Mouse (Mus musculus): ENCODE measurements around the gene H2-T23. TPM values are rescaled to one million over a fixed set of nuclear protein-coding genes. Genes with fewer than 3 reads are reported as not detected.
A peak's percentile ranks its signal among the peaks of the same experiment; 100 is the strongest.
"Not testable (repeated sequence)": the region's sequence is repeated elsewhere in the genome, so short reads cannot be mapped to it uniquely, and the experiment has no call there.

H2-T23 gene
- polyA plus RNA-seq (2011; ENCODE audit: insufficient read depth, insufficient read length, low read depth, missing spikeins): 0.46 and 1.1 TPM in 2 replicates

GRCm38 (mm10) chr17:36032351-36032875 is at the start of gene H2-T23:
Gene H2-T23, minus strand, starts transcription at chr17:36032855.
- not testable (repeated sequence) for H3K27me3 ChIP-seq (ENCODE audit: control insufficient read depth, insufficient read depth, low read length, poor library complexity, severe bottlenecking); H3K9me3 ChIP-seq (replicated peaks; ENCODE audit: control insufficient read depth, insufficient read depth, low read length, poor library complexity, severe bottlenecking); H3K36me3 ChIP-seq (ENCODE audit: control insufficient read depth, insufficient read depth, low read length, poor library complexity, severe bottlenecking); H3K9ac ChIP-seq (ENCODE audit: low read depth, poor library complexity, severe bottlenecking); H3K27ac ChIP-seq (ENCODE audit: insufficient read depth, low read length); H3K4me1 ChIP-seq (ENCODE audit: control insufficient read depth, insufficient read depth, low read length)
- peak within 1 kb of the TSS; percentile 42 for H3K4me3 ChIP-seq (ENCODE audit: low read depth, low read length)

- not testable (repeated sequence) for H3K9ac ChIP-seq (ENCODE audit: low read depth, poor library complexity, severe bottlenecking); H3K4me1 ChIP-seq (ENCODE audit: control insufficient read depth, insufficient read depth, low read length); H3K4me3 ChIP-seq (ENCODE audit: low read depth, low read length); H3K27ac ChIP-seq (ENCODE audit: insufficient read depth, low read length); H3K9me3 ChIP-seq (replicated peaks; ENCODE audit: control insufficient read depth, insufficient read depth, low read length, poor library complexity, severe bottlenecking); H3K27me3 ChIP-seq (ENCODE audit: control insufficient read depth, insufficient read depth, low read length, poor library complexity, severe bottlenecking); H3K36me3 ChIP-seq (ENCODE audit: control insufficient read depth, insufficient read depth, low read length, poor library complexity, severe bottlenecking)
Measured at GRCm38 (mm10) chr17:36081901-36082300, 49.2 kb upstream of the H2-T23 start.

- Histone ChIP-seq H3K4me3 (ENCODE audit: low read depth, low read length) (no peak overlapping the region), H3K27me3 (ENCODE audit: control insufficient read depth, insufficient read depth, low read length, poor library complexity, severe bottlenecking) (no peaks in the 10 kb centered on the region), H3K36me3 (ENCODE audit: control insufficient read depth, insufficient read depth, low read length, poor library complexity, severe bottlenecking) (no peaks in the 10 kb centered on the region), H3K27ac (ENCODE audit: insufficient read depth, low read length) (no peak overlapping the region), H3K4me1 (ENCODE audit: control insufficient read depth, insufficient read depth, low read length) (no peaks in the 10 kb centered on the region), H3K9ac (ENCODE audit: low read depth, poor library complexity, severe bottlenecking) (no peak overlapping the region), H3K9me3 (replicated peaks; ENCODE audit: control insufficient read depth, insufficient read depth, low read length, poor library complexity, severe bottlenecking) (peaks cover 6% of the 10 kb centered on the region)
- TF ChIP-seq CTCF (IDR thresholded peaks at IDR 0.05; ENCODE audit: low read depth, low read length) (peak; percentile 56), POLR2A (IDR thresholded peaks at IDR 0.05; ENCODE audit: insufficient read depth, low read length) (no peak), EP300 (IDR thresholded peaks at IDR 0.05; ENCODE audit: insufficient read depth, low read depth, low read length) (no peak)
Measured at GRCm38 (mm10) chr17:36060829-36061228, 28.2 kb upstream of the H2-T23 start.

- not testable (repeated sequence) for H3K9ac ChIP-seq (ENCODE audit: low read depth, poor library complexity, severe bottlenecking); H3K4me3 ChIP-seq (ENCODE audit: low read depth, low read length)
Measured at GRCm38 (mm10) chr17:36058362-36058761, 25.7 kb upstream of the H2-T23 start, which contains the start of gene Gm11127. Gene Gm11127, minus strand, starts transcription at chr17:36058371.

GRCm38 (mm10) chr17:36057927-36058326 is 25.3 kb upstream of the H2-T23 start:
- not testable (repeated sequence) for H3K27me3 ChIP-seq (ENCODE audit: control insufficient read depth, insufficient read depth, low read length, poor library complexity, severe bottlenecking); H3K36me3 ChIP-seq (ENCODE audit: control insufficient read depth, insufficient read depth, low read length, poor library complexity, severe bottlenecking); H3K9ac ChIP-seq (ENCODE audit: low read depth, poor library complexity, severe bottlenecking); H3K9me3 ChIP-seq (replicated peaks; ENCODE audit: control insufficient read depth, insufficient read depth, low read length, poor library complexity, severe bottlenecking); H3K27ac ChIP-seq (ENCODE audit: insufficient read depth, low read length); H3K4me3 ChIP-seq (ENCODE audit: low read depth, low read length); H3K4me1 ChIP-seq (ENCODE audit: control insufficient read depth, insufficient read depth, low read length)

More at GRCm38 (mm10) chr17:36058362-36058761, 25.7 kb upstream of the H2-T23 start, which contains the start of gene Gm11127:
- not testable (repeated sequence) for H3K27me3 ChIP-seq (ENCODE audit: control insufficient read depth, insufficient read depth, low read length, poor library complexity, severe bottlenecking); H3K9me3 ChIP-seq (replicated peaks; ENCODE audit: control insufficient read depth, insufficient read depth, low read length, poor library complexity, severe bottlenecking); H3K4me1 ChIP-seq (ENCODE audit: control insufficient read depth, insufficient read depth, low read length); H3K27ac ChIP-seq (ENCODE audit: insufficient read depth, low read length); H3K36me3 ChIP-seq (ENCODE audit: control insufficient read depth, insufficient read depth, low read length, poor library complexity, severe bottlenecking)

GRCm38 (mm10) chr17:36043286-36043685 is 10.6 kb upstream of the H2-T23 start:
- no peak for TF ChIP-seq CTCF (IDR thresholded peaks at IDR 0.05; ENCODE audit: low read depth, low read length)
- no peak for TF ChIP-seq POLR2A (IDR thresholded peaks at IDR 0.05; ENCODE audit: insufficient read depth, low read length)
- TF ChIP-seq EP300 (IDR thresholded peaks at IDR 0.05; ENCODE audit: insufficient read depth, low read depth, low read length): no peak
- Histone ChIP-seq H3K27me3 (ENCODE audit: control insufficient read depth, insufficient read depth, low read length, poor library complexity, severe bottlenecking) (no peaks in the 10 kb centered on the region), H3K36me3 (ENCODE audit: control insufficient read depth, insufficient read depth, low read length, poor library complexity, severe bottlenecking) (no peaks in the 10 kb centered on the region), H3K4me1 (ENCODE audit: control insufficient read depth, insufficient read depth, low read length) (no peaks in the 10 kb centered on the region), H3K27ac (ENCODE audit: insufficient read depth, low read length) (no peak overlapping the region), H3K9me3 (replicated peaks; ENCODE audit: control insufficient read depth, insufficient read depth, low read length, poor library complexity, severe bottlenecking) (no peaks in the 10 kb centered on the region), H3K9ac (ENCODE audit: low read depth, poor library complexity, severe bottlenecking) (no peak overlapping the region), H3K4me3 (ENCODE audit: low read depth, low read length) (no peak overlapping the region)

GRCm38 (mm10) chr17:36042610-36043169 is 10.0 kb upstream of the H2-T23 start, which contains the start of the genes H2-T22 and Gm6034:
Gene H2-T22, minus strand, starts transcription at chr17:36042747.
Gene Gm6034, plus strand, starts transcription at chr17:36042961.
- not testable (repeated sequence) for H3K27me3 ChIP-seq (ENCODE audit: control insufficient read depth, insufficient read depth, low read length, poor library complexity, severe bottlenecking); H3K27ac ChIP-seq (ENCODE audit: insufficient read depth, low read length); H3K9me3 ChIP-seq (replicated peaks; ENCODE audit: control insufficient read depth, insufficient read depth, low read length, poor library complexity, severe bottlenecking); H3K9ac ChIP-seq (ENCODE audit: low read depth, poor library complexity, severe bottlenecking); H3K4me1 ChIP-seq (ENCODE audit: control insufficient read depth, insufficient read depth, low read length); H3K36me3 ChIP-seq (ENCODE audit: control insufficient read depth, insufficient read depth, low read length, poor library complexity, severe bottlenecking)
- peak within 1 kb of the TSS; percentile 17; the same call in 1 of the 2 replicates for H3K4me3 ChIP-seq (ENCODE audit: low read depth, low read length)

- H3K36me3 ChIP-seq (ENCODE audit: control insufficient read depth, insufficient read depth, low read length, poor library complexity, severe bottlenecking); H3K27ac ChIP-seq (ENCODE audit: insufficient read depth, low read length); H3K9me3 ChIP-seq (replicated peaks; ENCODE audit: control insufficient read depth, insufficient read depth, low read length, poor library complexity, severe bottlenecking); H3K27me3 ChIP-seq (ENCODE audit: control insufficient read depth, insufficient read depth, low read length, poor library complexity, severe bottlenecking); H3K4me1 ChIP-seq (ENCODE audit: control insufficient read depth, insufficient read depth, low read length); H3K9ac ChIP-seq (ENCODE audit: low read depth, poor library complexity, severe bottlenecking): not testable (repeated sequence)
- peak overlapping the region; percentile 17; the same call in 1 of the 2 replicates for H3K4me3 ChIP-seq (ENCODE audit: low read depth, low read length)
Measured at GRCm38 (mm10) chr17:36042055-36042454, 9.4 kb upstream of the H2-T23 start.

GRCm38 (mm10) chr17:36040604-36041003 is 7.9 kb upstream of the H2-T23 start:
- not testable (repeated sequence) for H3K4me3 ChIP-seq (ENCODE audit: low read depth, low read length); H3K9me3 ChIP-seq (replicated peaks; ENCODE audit: control insufficient read depth, insufficient read depth, low read length, poor library complexity, severe bottlenecking); H3K36me3 ChIP-seq (ENCODE audit: control insufficient read depth, insufficient read depth, low read length, poor library complexity, severe bottlenecking); H3K4me1 ChIP-seq (ENCODE audit: control insufficient read depth, insufficient read depth, low read length); H3K9ac ChIP-seq (ENCODE audit: low read depth, poor library complexity, severe bottlenecking); H3K27me3 ChIP-seq (ENCODE audit: control insufficient read depth, insufficient read depth, low read length, poor library complexity, severe bottlenecking); H3K27ac ChIP-seq (ENCODE audit: insufficient read depth, low read length)

All from ES-Bruce4 (cell line).